Mouse (Mus musculus) stomach, postnatal 0 days (tissue): ENCODE results near the gene Tmpo.

Experiments
- CTCF ChIP-seq: IDR thresholded peaks from 2 replicates; pipeline ENCODE4 v1.5.1; 2016; ENCODE audit warnings: antibody characterized with exemption, low read depth, mild to moderate bottlenecking, moderate library complexity
- EP300 ChIP-seq: optimal IDR thresholded peaks from 2 replicates; pipeline ENCODE3; 2016; ENCODE audit warnings: antibody characterized with exemption

- no peak for TF ChIP-seq CTCF
- TF ChIP-seq EP300: no peak
Measured at GRCm38 (mm10) chr10:91180761-91181460, at the start of gene Tmpo.
